Mouse (Mus musculus): ENCODE measurements around the gene Otop3.
"Not testable (repeated sequence)": the region's sequence is repeated elsewhere in the genome, so short reads cannot be mapped to it uniquely, and the experiment has no call there.

The Otop3 gene

DNA sequence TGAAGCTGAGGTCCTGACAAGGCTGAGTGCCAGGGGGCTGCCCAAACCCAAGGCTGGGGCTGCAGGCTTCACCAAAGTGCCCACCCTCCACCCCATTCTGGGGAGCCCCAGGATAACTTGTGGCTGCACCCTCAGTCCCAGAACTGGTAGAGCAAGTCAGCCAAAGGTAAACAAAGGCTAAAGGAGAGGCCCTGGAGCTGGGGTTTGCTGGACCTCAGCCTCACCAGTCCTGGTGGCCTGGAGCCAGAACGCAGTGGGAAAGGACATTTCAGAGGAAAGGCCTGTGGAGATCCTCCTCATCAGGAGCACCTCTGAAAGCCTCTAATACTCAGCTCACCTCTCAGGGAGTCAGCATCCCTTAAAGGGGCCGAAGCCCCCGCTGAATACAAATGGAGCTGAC, 29.6 kb downstream of the Otop3 start:
- intact Hi-C loops (cut with DNase I): no loop called here

DNA sequence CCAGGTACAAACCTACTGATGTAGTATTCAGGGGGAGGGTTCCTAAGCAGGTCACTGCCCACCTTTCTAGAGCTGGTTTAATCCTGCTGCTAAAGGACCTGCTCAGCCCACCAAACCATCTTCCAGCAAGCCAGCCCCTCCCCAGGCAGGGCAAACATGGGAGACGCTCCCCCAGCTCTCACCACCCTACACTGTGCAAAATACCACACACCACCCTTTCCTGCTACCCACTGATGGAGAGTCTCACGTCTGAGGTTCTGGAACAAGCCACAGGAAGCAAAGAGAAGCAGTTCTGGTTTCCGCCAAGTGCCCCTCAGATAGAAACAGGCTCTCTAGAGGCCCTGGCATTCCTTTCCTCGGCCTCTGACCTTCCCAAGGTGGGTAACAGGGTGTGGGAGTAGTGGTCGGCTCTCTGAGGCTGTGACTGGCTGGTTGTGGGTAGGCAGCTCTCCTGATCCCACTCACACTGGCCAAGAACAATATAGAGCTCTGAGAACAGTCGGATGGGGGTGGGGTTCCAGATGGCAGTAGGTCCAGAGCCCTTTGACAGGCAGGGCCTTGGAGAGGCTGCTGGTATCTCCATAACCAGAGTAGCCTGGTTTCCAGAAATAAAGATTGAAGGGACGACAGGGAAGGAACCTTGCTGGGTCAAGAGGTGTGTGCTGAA, 31.6 kb downstream of the Otop3 start:
- intact Hi-C loops (cut with DNase I): no loop called here

- intact Hi-C loops (cut with DNase I): no loop called here
Measured at GRCm38 (mm10) chr11:115366706-115367394, 32.3 kb downstream of the Otop3 start.

DNA sequence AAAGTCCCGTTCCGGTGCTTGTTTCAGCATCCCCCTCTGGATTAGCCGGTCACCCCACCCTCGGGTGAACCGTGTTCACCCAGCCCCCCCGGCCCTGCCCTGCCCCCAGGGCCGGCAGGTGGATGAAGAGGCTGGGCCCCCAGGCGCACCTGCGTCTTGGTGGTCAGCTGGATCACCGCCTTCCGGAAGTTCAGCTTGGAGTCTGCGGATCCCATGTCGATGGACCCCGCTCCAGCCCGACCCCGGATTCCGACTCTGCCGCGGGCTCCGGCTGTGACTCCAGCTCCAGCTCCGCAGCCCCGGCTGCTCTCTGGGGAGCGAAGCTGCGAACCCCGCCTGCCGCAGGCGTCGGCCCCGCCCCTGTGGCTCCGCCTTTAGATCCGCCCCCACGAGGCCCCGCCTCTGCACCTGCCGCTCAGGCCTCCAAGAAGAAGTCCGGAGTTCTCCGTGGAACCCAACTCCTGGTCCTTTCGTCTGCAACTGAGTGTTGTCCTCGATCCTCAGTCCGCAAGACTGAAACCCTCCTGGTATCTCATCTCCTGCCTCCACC, 32.9 kb downstream of the Otop3 start, which contains the start of gene Hid1:
Gene Hid1 (minus strand): TSS at position 362 of the 550 bp plus-strand sequence.
- intact Hi-C loops (cut with DNase I): no loop called here

DNA sequence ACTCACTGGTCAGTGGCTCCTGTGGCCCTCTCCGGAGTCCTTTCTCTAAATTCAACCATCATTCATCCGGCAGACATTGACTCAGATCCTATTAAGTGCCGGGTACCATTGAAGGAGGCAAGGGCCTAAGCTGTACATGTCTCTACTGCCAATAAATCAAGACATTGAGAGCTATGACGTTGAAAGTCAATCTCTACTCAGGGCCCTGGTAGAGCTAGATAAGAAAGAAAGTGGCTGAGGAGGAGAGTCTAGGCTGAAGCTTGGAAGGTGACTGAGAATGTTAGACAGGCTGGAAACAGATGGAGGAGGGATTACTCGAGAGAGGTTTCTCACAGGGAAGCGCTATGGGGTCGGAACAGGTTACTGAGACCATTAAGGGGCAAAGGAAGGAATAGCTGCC, 35.8 kb downstream of the Otop3 start:
- intact Hi-C loops (cut with DNase I): no loop called here

DNA sequence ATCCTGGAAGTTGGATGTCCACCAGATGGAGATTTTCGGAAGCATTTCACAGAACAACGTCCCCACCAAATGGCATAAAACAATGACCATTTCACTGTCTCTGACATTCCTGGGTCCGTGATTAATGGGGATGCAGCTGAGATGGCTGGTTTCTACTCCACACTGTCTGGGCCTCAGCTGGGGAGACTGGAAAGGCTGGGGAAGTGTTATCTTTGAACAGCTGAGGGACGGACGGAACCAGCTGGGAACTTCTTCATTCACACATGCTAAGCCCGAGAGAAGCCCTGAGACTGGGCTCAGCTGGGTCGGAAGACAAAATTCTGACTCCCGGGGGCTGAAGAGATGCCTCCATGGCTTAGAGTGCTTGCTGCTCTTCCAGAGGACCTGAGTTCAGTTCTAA, 36.8 kb downstream of the Otop3 start:
- intact Hi-C loops (cut with DNase I): no loop called here

DNA sequence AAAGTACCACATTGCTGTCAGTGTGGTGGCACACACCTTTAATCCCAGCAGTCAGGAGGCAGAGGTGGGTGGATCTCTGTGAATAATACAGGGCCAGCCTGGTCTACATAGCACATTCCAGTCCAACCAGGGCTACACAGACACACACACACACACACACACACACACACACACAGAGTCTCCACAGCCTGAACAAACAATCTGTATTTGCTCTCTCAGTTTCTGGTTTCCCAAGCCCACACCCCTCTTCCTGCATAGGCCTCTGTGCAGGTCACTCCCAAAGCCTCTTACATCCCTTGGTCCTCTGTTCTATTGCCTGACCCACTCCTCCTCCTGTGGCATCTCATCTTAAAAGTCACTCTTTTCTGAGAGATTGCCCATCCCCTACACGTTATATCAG, 37.5 kb downstream of the Otop3 start:
- intact Hi-C loops (cut with DNase I): no loop called here

GRCm38 (mm10) chr11:115372737-115373136, 38.2 kb downstream of the Otop3 start:
- intact Hi-C loops (cut with DNase I): no loop called here

- intact Hi-C loops (cut with DNase I): no loop called here
Measured at GRCm38 (mm10) chr11:115373805-115374694, 39.5 kb downstream of the Otop3 start.

GRCm38 (mm10) chr11:115374695-115375425, 40.3 kb downstream of the Otop3 start:
- intact Hi-C loops (cut with DNase I): no loop called here

GRCm38 (mm10) chr11:115376722-115377121, 42.2 kb downstream of the Otop3 start:
- intact Hi-C loops (cut with DNase I): no loop called here

DNA sequence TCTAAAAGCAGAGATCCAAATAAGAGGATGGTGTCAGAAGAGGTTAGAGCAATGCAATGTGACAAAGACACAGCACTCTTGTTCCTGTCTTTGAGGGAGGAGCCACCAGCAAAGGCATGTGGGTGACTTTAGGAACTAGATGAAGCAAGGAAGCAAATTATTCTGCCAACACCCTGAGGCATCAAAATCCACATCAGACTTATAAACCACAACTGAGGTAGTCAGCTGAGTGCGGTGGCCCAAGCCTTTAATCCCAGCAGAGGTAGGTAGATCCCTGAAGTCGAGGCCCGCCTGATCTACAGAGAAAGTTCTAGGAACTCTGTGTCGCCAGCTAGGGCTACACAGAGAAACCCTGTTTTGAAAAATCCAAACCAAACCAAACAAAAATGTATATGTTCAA, 42.7 kb downstream of the Otop3 start:
- intact Hi-C loops (cut with DNase I): no loop called here

GRCm38 (mm10) chr11:115377854-115378253, 43.3 kb downstream of the Otop3 start:
- intact Hi-C loops (cut with DNase I): no loop called here

DNA sequence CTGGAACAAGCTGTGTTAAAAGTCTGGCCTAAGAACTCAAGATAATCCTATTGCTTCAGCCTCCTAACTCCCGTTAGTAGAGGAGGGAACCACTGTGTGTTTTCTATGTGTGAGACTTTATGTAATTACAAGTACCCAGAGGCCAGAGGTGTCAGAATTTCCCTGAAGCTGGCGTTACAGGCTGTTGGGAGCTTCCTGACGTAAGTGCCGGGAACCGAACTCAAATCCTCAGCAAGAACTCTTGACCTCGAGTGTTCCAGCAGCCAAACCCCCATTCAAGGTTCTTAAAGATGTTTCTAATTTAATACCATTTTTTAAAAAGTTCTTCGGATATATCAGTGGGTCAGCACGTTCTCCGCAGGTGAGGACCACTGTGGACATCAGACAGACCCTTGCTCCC, 46.7 kb downstream of the Otop3 start:
- intact Hi-C loops (cut with DNase I): no loop called here

- intact Hi-C loops (cut with DNase I): no loop called here
Measured at GRCm38 (mm10) chr11:115381743-115382539, 47.4 kb downstream of the Otop3 start, which contains the start of gene Cdr2l. Gene Cdr2l (plus strand): TSS chr11:115381916.

- intact Hi-C loops (cut with DNase I): no loop called here
Measured at GRCm38 (mm10) chr11:115382891-115383290, 48.4 kb downstream of the Otop3 start.

DNA sequence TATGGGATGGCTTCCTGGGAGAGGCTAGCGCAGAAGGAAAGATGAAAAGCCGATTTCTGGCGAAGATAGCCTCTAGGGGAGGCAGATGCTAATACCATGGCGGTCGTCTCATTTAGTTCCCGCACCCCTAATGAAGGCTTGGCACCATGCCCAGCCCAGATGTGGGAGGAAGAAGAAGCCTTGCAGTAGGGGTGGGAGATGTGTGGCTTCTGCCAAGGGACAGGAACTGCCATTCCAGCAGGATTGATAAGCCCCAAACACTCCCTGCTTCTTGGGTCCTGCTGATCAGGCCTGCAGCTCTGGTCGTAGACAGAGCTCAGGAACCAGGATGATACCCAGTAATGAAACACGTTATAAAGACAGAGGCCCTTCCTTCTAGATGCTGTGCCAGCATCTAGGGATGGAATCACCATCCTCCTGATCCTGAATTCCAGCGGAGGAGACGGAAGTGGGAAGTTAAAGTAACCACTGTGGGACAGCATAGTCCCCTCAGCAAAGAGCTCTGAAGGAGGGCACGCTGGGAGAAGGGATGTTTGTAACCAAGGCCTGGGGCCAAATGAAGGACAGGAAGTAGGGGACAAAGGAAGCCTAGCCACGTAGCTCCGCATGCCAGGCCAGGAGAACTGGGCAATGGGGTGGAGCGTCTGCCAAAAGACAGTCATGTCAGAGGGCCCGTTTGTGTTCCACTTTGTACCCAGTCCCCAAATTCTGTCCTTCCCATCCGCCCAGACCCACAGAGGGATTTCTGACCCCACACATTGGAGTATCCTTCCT, 49.4 kb downstream of the Otop3 start:
- intact Hi-C loops (cut with DNase I): no loop called here

- intact Hi-C loops (cut with DNase I): no loop called here
Measured at GRCm38 (mm10) chr11:115384587-115384986, 50.1 kb downstream of the Otop3 start.

DNA sequence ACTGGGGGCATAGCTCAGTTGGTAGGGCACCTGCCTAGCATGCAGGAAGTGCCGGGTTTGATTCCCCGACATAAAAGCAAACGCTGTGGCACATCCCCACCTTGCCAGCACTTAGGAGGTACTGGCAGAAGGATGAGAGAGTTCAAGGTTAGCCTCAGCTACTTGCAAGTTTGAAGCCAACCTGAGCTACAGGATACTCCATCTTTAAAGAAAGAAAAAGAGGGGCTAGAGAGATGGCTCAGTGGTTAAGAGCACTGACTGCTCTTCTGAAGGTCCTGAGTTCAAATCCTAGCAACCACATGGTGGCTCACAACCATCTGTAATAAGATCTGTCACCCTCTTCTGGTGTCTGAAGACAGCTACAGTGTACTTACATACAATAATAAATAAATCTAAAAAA, 52.3 kb downstream of the Otop3 start:
- intact Hi-C loops (cut with DNase I): not testable (repeated sequence)
